Mouse (Mus musculus): ENCODE measurements around the gene Sipa1l2.

DNA sequence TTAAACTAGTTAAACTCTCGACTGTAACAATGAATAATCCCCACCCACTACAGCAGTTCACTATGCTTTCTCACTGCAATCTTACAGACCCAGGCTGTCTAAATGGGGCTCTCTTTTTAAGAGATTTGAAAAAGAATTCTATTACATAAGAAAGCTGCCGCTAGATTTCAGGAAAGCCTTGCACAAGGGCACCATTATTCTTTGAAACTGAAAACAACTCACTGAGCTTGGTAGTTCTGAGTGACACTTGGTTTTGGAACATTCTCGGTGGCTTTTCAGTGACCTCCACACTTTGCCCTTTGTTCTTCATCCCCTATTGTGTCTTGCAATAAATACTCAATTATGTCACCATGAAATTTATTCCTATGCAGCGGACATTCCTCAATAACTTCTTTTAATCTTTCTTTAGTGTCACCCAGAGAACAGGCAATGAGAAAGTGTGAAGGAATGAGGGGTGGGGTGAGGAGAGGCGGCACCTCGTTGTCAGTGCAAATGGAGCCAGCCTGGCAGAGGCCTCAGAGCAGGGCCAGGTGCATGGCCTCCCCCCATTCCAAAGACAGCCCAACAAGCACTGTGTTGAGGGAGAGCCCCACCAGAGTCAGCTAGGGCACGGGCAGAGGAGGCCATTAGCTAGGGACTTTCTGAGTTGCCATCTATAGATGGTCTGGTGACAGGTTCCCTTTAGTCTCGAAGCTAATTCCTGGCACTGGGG is 140.5 kb downstream of the Sipa1l2 start:
- TF ChIP-seq CTCF (IDR thresholded peaks at IDR 0.05; ENCODE audit: insufficient read depth, low read depth, low read length) (no peak), POLR2A (IDR thresholded peaks at IDR 0.05; ENCODE audit: insufficient read depth, low read depth, low read length) (no peak)

Measured in olfactory bulb, adult 2 months (tissue).